Mouse (Mus musculus): ENCODE measurements around the gene Pex14. TPM values are rescaled to one million over a fixed set of nuclear protein-coding genes. Genes with fewer than 3 reads are reported as not detected.

The Pex14 gene
- polyA plus RNA-seq, 1 experiment, result 71.5 TPM

DNA sequence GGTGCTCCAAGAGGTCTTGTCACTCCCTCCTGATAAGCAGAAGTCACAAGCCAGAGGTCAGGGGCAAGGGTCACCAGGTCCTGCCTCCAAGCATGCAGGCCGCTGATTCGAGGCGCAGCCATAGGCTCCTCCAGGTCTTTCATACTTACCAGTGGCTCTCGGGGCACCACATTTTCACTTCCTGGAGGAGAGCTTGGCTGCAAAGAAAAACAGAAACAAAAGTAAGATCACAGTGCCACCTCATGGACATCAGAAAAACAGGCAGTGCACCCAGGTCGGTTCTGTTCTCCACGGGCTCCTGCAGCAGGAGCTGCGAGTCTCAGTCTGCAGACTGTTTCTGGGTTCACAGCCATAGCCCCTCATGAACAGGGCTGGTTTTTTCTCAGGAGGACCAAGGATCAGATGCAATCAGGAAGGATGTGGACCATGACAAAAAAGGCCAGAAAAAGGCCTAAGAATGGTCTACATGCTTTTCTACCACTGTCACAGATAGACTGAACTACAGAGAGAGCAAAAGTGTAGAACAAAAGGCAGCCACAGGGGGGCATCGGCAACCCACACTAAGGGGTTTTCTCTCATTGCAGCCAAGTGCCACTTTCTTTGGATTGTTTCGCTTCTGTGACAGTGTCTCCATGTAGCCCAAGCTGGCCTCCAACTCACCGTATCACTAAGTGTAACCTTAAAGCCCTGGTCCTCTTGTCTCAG is 23.7 kb downstream of the Pex14 start:
- Histone ChIP-seq H3K4me2 (ENCODE audit: low read depth) (no peak overlapping the region), H3K27me3 (ENCODE audit: control insufficient read depth, insufficient read depth, insufficient read length) (no peaks in the 10 kb centered on the region), H3K4me3 (no peak overlapping the region), H3K36me3 (ENCODE audit: control insufficient read depth, insufficient read depth) (peaks cover 4% of the 10 kb centered on the region), H3K79me2 (ENCODE audit: control insufficient read depth, insufficient read depth) (peaks cover 17% of the 10 kb centered on the region), H3ac (ENCODE audit: control insufficient read depth, insufficient read length) (no peak overlapping the region)
- no peak for TF ChIP-seq CEBPB (IDR thresholded peaks at IDR 0.05; ENCODE audit: insufficient read depth, poor library complexity, severe bottlenecking)
- TF ChIP-seq POLR2A (IDR thresholded peaks at IDR 0.05; ENCODE audit: insufficient read length, low read depth), result no peak
- no peak for TF ChIP-seq MAX (IDR thresholded peaks at IDR 0.05; ENCODE audit: low read depth)
- TF ChIP-seq REST (IDR thresholded peaks at IDR 0.05; ENCODE audit: insufficient read depth, insufficient read length), result no peak
- no peak for TF ChIP-seq USF1 (IDR thresholded peaks at IDR 0.05; ENCODE audit: low read depth)
- TF ChIP-seq POLR2AphosphoS2 (IDR thresholded peaks at IDR 0.05; ENCODE audit: insufficient read length, low read depth), result no peak
- no peak for TF ChIP-seq E2F4 (IDR thresholded peaks at IDR 0.05; ENCODE audit: insufficient read depth)
- TF ChIP-seq SRF (IDR thresholded peaks at IDR 0.05; ENCODE audit: control insufficient read depth, insufficient read length, low read depth), result no peak
- TF ChIP-seq TCF12 (IDR thresholded peaks at IDR 0.05; ENCODE audit: insufficient read depth, poor library complexity, severe bottlenecking), result no peak
- no peak for TF ChIP-seq TCF3 (IDR thresholded peaks at IDR 0.05; ENCODE audit: insufficient read length, low read depth)
- no peak for TF ChIP-seq MYOD1 (IDR thresholded peaks at IDR 0.05; ENCODE audit: control insufficient read depth in 1 of 3, insufficient read length in 2 of 3, low read depth in 2 of 3)
- no peak for TF ChIP-seq MYOG (IDR thresholded peaks at IDR 0.05; ENCODE audit: control insufficient read depth in 1 of 3, insufficient read depth in 1 of 3, insufficient read length in 2 of 3, low read depth in 2 of 3)

DNA sequence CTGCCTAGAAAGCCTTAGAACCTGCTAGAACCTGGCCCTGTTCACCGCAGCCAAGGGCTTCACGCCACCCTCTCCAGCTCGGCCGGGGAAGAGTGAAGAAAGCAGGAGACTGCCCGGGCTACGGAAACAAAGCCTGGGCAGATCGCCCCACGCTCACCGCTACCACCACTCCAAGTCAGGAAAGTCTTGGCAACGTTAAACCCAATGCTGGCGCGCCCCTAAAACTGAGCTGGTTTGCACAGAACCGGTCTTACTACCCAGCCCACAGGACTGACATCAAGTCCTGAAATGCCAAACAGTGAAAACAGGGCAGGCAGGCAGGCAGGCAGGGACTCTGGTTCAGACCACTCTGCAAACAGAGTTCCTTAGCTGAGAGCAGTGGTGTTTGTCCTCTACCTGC is 24.6 kb downstream of the Pex14 start:
- H3K79me2 ChIP-seq (ENCODE audit: control insufficient read depth, insufficient read depth), result peaks cover 17% of the 10 kb centered on the region
- no peak overlapping the region for H3ac ChIP-seq (ENCODE audit: control insufficient read depth, insufficient read length)
- H3K4me2 ChIP-seq (ENCODE audit: low read depth), result no peak overlapping the region
- H3K27me3 ChIP-seq (ENCODE audit: control insufficient read depth, insufficient read depth, insufficient read length), result no peaks in the 10 kb centered on the region
- H3K36me3 ChIP-seq (ENCODE audit: control insufficient read depth, insufficient read depth), result peaks cover 4% of the 10 kb centered on the region
- no peak overlapping the region for H3K4me3 ChIP-seq
- no peak for TF ChIP-seq MYOG (IDR thresholded peaks at IDR 0.05; ENCODE audit: control insufficient read depth in 1 of 3, insufficient read depth in 1 of 3, insufficient read length in 2 of 3, low read depth in 2 of 3)
- TF ChIP-seq POLR2A (IDR thresholded peaks at IDR 0.05; ENCODE audit: insufficient read length, low read depth), result no peak
- no peak for TF ChIP-seq SRF (IDR thresholded peaks at IDR 0.05; ENCODE audit: control insufficient read depth, insufficient read length, low read depth)
- no peak for TF ChIP-seq TCF3 (IDR thresholded peaks at IDR 0.05; ENCODE audit: insufficient read length, low read depth)
- TF ChIP-seq POLR2AphosphoS2 (IDR thresholded peaks at IDR 0.05; ENCODE audit: insufficient read length, low read depth), result no peak
- TF ChIP-seq E2F4 (IDR thresholded peaks at IDR 0.05; ENCODE audit: insufficient read depth), result no peak
- TF ChIP-seq USF1 (IDR thresholded peaks at IDR 0.05; ENCODE audit: low read depth), result no peak
- TF ChIP-seq CEBPB (IDR thresholded peaks at IDR 0.05; ENCODE audit: insufficient read depth, poor library complexity, severe bottlenecking), result no peak
- no peak for TF ChIP-seq MAX (IDR thresholded peaks at IDR 0.05; ENCODE audit: low read depth)

- H3ac ChIP-seq (ENCODE audit: control insufficient read depth, insufficient read length), result no peak overlapping the region
- H3K36me3 ChIP-seq (ENCODE audit: control insufficient read depth, insufficient read depth), result peaks cover under 1% of the 10 kb centered on the region
- no peaks in the 10 kb centered on the region for H3K27me3 ChIP-seq (ENCODE audit: control insufficient read depth, insufficient read depth, insufficient read length)
- no peak overlapping the region for H3K4me2 ChIP-seq (ENCODE audit: low read depth)
- TF ChIP-seq MYOD1 (IDR thresholded peaks at IDR 0.05; ENCODE audit: control insufficient read depth in 1 of 3, insufficient read length in 2 of 3, low read depth in 2 of 3) (no peak), POLR2AphosphoS2 (IDR thresholded peaks at IDR 0.05; ENCODE audit: insufficient read length, low read depth) (no peak), CEBPB (IDR thresholded peaks at IDR 0.05; ENCODE audit: insufficient read depth, poor library complexity, severe bottlenecking) (no peak), SRF (IDR thresholded peaks at IDR 0.05; ENCODE audit: control insufficient read depth, insufficient read length, low read depth) (no peak), POLR2A (IDR thresholded peaks at IDR 0.05; ENCODE audit: insufficient read length, low read depth) (no peak), E2F4 (IDR thresholded peaks at IDR 0.05; ENCODE audit: insufficient read depth) (no peak), USF1 (IDR thresholded peaks at IDR 0.05; ENCODE audit: low read depth) (no peak), MYOG (IDR thresholded peaks at IDR 0.05; ENCODE audit: control insufficient read depth in 1 of 3, insufficient read depth in 1 of 3, insufficient read length in 2 of 3, low read depth in 2 of 3) (no peak), REST (IDR thresholded peaks at IDR 0.05; ENCODE audit: insufficient read depth, insufficient read length) (no peak), TCF12 (IDR thresholded peaks at IDR 0.05; ENCODE audit: insufficient read depth, poor library complexity, severe bottlenecking) (no peak), MAX (IDR thresholded peaks at IDR 0.05; ENCODE audit: low read depth) (no peak), TCF3 (IDR thresholded peaks at IDR 0.05; ENCODE audit: insufficient read length, low read depth) (no peak)
- no peak overlapping the region for H3K4me3 ChIP-seq
- H3K79me2 ChIP-seq (ENCODE audit: control insufficient read depth, insufficient read depth), result no peaks in the 10 kb centered on the region
Measured at GRCm38 (mm10) chr4:149066672-149067551, 32.8 kb downstream of the Pex14 start.

DNA sequence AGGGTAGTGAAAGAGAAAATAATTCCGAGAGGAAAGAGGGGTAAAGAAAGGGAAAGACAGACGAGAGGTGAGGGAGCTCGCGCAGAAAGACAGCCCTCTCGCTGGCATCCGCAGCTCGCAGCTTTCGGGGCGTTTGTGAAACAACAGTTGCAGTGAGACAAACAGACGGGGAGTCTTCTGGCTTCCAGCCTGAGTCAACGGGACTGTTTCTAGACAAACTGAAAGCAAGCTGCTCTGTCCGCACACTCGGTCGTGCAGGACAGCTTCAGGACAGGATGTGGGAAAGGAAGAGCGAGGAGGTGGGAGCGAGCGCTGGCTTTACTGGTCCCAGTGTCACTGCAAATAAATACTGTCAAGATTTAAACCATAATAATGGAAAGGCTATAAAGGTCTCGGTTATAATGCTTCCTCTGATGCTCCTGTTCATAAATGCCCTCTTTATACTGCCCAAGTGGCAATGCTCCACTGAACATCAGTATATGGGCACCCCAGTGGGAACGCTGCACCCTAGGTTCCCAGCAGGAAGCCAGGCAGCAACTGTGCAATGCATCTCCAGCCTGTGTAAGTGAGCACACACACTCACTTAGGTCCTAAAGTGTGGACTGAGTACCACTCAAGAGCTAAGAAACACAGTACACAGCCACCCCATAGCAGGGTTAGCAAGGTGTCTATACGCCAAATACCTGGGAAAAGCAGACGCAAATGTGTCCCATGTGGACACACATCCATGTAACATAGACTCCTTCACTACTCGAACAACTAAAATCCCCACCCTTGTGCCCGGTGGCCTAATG is 35.4 kb downstream of the Pex14 start:
- H3K79me2 ChIP-seq (ENCODE audit: control insufficient read depth, insufficient read depth), result peaks cover 9% of the 10 kb centered on the region
- no peaks in the 10 kb centered on the region for H3K27me3 ChIP-seq (ENCODE audit: control insufficient read depth, insufficient read depth, insufficient read length)
- H3K4me2 ChIP-seq (ENCODE audit: low read depth), result no peak overlapping the region
- H3K36me3 ChIP-seq (ENCODE audit: control insufficient read depth, insufficient read depth), result no peaks in the 10 kb centered on the region
- H3K4me3 ChIP-seq, result no peak overlapping the region
- no peak overlapping the region for H3ac ChIP-seq (ENCODE audit: control insufficient read depth, insufficient read length)
- TF ChIP-seq POLR2A (IDR thresholded peaks at IDR 0.05; ENCODE audit: insufficient read length, low read depth), result no peak
- no peak for TF ChIP-seq USF1 (IDR thresholded peaks at IDR 0.05; ENCODE audit: low read depth)
